Mouse (Mus musculus) ES-Bruce4 (cell line): ENCODE measurements at regions not wholly inside any gene's neighbourhood (a gene's known extent, or its start where the extent isn't known, plus 50 kb on each side); places are given as distances from the start of the nearest gene placed in this dataset.

Experiments
- EP300 ChIP-seq: IDR thresholded peaks from 2 replicates; pipeline ENCODE4 v1.6.1; 2011; ENCODE audit warnings: low read depth, low read length; ENCODE audit not compliant: insufficient read depth
- POLR2A ChIP-seq: IDR thresholded peaks from one replicate; pipeline ENCODE4 v1.8.1; 2011; ENCODE audit warnings: low read length; ENCODE audit not compliant: insufficient read depth

DNA sequence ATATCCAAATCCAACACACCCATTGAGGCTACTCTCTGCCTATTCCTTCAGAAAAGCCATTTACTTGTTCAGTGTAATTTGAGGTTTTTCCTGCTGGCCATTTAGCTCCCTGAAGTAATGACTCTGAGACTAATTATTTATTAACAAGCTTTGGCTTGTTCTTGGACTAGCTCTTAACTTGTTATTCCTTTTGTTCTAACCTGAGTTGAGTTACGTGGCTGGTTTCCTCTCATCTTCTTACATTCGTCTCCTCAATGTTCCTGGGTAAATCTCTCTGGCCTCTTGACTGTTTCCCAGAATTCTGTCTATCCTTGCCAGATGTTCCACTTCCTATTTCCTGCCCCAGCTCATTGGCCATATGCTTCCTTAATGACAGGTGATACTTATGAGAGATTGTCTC lies 157.2 kb downstream of the Pmp22 start:
- no peak for TF ChIP-seq POLR2A
- TF ChIP-seq EP300 = no peak
